ENCODE assay signal across 9 mouse cellular contexts in genomic region chr7:44604619-44605018, GRCm38 (mm10). TPM values are rescaled to one million over a fixed set of nuclear protein-coding genes. Genes with fewer than 3 reads are reported as not detected.
DNase-seq lines count a peak whose midpoint lies in the region; ATAC-seq and TF ChIP-seq lines count a peak whose summit lies in the region.
"Had no signal": no experiment of that assay in that cellular context is flagged by ENCODE, and none has a peak within 500 bp of the region (broad histone marks: within the 10 kb centered on the region; RNA-seq: fewer than 3 reads in every experiment).

No protein-coding gene starts in this region.

- H3K4me3 ChIP-seq in layer of hippocampus, adult 2 months, result no peak overlapping the region
- H3K4me3 ChIP-seq in forebrain, embryonic 12.5 days (replicated peaks), result peak overlapping the region; percentile 34
- peak overlapping the region; percentile 34 for H3K4me3 ChIP-seq in limb, embryonic 12.5 days (replicated peaks)
- peak overlapping the region; percentile 25 for H3K4me3 ChIP-seq in neural tube, embryonic 15.5 days (replicated peaks)

- ATAC-seq in forebrain, embryonic 12.5 days (ENCODE audit: low FRiP score), result no peak
- no peak for ATAC-seq in limb, embryonic 12.5 days (ENCODE audit: insufficient number of reproducible peaks, insufficient read depth, low FRiP score, low TSS enrichment, low read depth)
- peak; percentile 21 for ATAC-seq in neural tube, embryonic 15.5 days (ENCODE audit: low FRiP score)

- peak overlapping the region; percentile 91 for H3K27ac ChIP-seq in layer of hippocampus, adult 2 months
- H3K27ac ChIP-seq in forebrain, embryonic 12.5 days, result no peak overlapping the region
- no peak overlapping the region for H3K27ac ChIP-seq in limb, embryonic 12.5 days
- no peak overlapping the region for H3K27ac ChIP-seq in neural tube, embryonic 15.5 days (replicated peaks)

- H3K4me2 ChIP-seq in forebrain, embryonic 12.5 days, result peak overlapping the region; percentile 54
- peak overlapping the region; percentile 55 for H3K4me2 ChIP-seq in limb, embryonic 12.5 days
- H3K4me2 ChIP-seq in neural tube, embryonic 15.5 days, result peak overlapping the region; percentile 57

- 0% methylated on average over 8 of the region's 8 CpGs for WGBS in forebrain, embryonic 12.5 days
- WGBS in limb, embryonic 12.5 days, result 2% methylated on average over 8 of the region's 8 CpGs
- WGBS in neural tube, embryonic 15.5 days, result under 1% methylated on average over 8 of the region's 8 CpGs

- no peaks in the 10 kb centered on the region for H3K36me3 ChIP-seq in forebrain, embryonic 12.5 days (replicated peaks)
- H3K36me3 ChIP-seq in limb, embryonic 12.5 days, result no peaks in the 10 kb centered on the region
- H3K36me3 ChIP-seq in neural tube, embryonic 15.5 days, result no peaks in the 10 kb centered on the region

- peak overlapping the region; percentile 33 for H3K9ac ChIP-seq in forebrain, embryonic 12.5 days
- no peak overlapping the region for H3K9ac ChIP-seq in limb, embryonic 12.5 days (replicated peaks)
- H3K9ac ChIP-seq in neural tube, embryonic 15.5 days (replicated peaks), result no peak overlapping the region

- peaks cover 89% of the 10 kb centered on the region for H3K27me3 ChIP-seq in forebrain, embryonic 12.5 days
- peaks cover 95% of the 10 kb centered on the region for H3K27me3 ChIP-seq in limb, embryonic 12.5 days
- peaks cover 53% of the 10 kb centered on the region for H3K27me3 ChIP-seq in neural tube, embryonic 15.5 days (replicated peaks)

- H3K9me3 ChIP-seq in forebrain, embryonic 12.5 days, result no peaks in the 10 kb centered on the region
- H3K9me3 ChIP-seq in limb, embryonic 12.5 days, result no peaks in the 10 kb centered on the region
- H3K9me3 ChIP-seq in neural tube, embryonic 15.5 days (replicated peaks), result no peaks in the 10 kb centered on the region

- no peak for TF ChIP-seq CTCF in layer of hippocampus, adult 2 months (conservative IDR thresholded peaks at IDR 0.05)

- peaks cover 37% of the 10 kb centered on the region for H3K4me1 ChIP-seq in forebrain, embryonic 12.5 days
- peaks cover 26% of the 10 kb centered on the region for H3K4me1 ChIP-seq in limb, embryonic 12.5 days (replicated peaks)
- H3K4me1 ChIP-seq in neural tube, embryonic 15.5 days, result peaks cover 23% of the 10 kb centered on the region; the same call in 1 of the 2 replicates

- DNase-seq in layer of hippocampus, adult 2 months (ENCODE audit: low spot score in 2 of 2), result no peak
- no peak for DNase-seq in layer of hippocampus, postnatal 10 days (ENCODE audit: low spot score in 2 of 2)
- no peak for DNase-seq in right cerebral cortex, postnatal 25 days
- DNase-seq in adrenal gland, postnatal 36 days, result no peak
- DNase-seq in cerebellum, adult 11 months, result no peak

RNA-seq across cellular contexts. Expression of gene Kcnc3, which starts 14.2 kb away (rescaled TPM):
- 100 to 1,000 TPM; 184 to 186 TPM for total RNA-seq in layer of hippocampus, adult 2 months (2021)
- total RNA-seq in layer of hippocampus, postnatal 10 days (2021), result 100 to 1,000 TPM in 1 of 2 experiments, 10 to 100 TPM in 1; 93.0 to 106 TPM
- polyA plus RNA-seq in forebrain, embryonic 12.5 days (2016; fragmentation: Nextera tagmentation; extraction: Ambion mirVana), result 1.7 and 1.9 TPM in 2 replicates
- 0.37 and 0.49 TPM in 2 replicates for polyA plus RNA-seq in limb, embryonic 12.5 days (2016; fragmentation: Nextera tagmentation; extraction: Ambion mirVana)
- polyA plus RNA-seq in neural tube, embryonic 15.5 days (2015; fragmentation: Nextera tagmentation; extraction: Ambion mirVana), result 7.2 and 8.0 TPM in 2 replicates
- total RNA-seq in adrenal gland, postnatal 36 days (2021), result 1 to 10 TPM; 2.6 to 3.9 TPM
- total RNA-seq: MEL had no signal

RNA-seq across cellular contexts. Expression of gene Napsa, which starts 32.4 kb away (rescaled TPM):
- not detected for total RNA-seq in layer of hippocampus, adult 2 months (2021)
- total RNA-seq in layer of hippocampus, postnatal 10 days (2021), result under 1 TPM in 1 of 2 experiments, not detected in 1; 0.98 TPM
- polyA plus RNA-seq in forebrain, embryonic 12.5 days (2016; fragmentation: Nextera tagmentation; extraction: Ambion mirVana), result 0.38 and 0.51 TPM in 2 replicates
- 0.83 and 1.4 TPM in 2 replicates for polyA plus RNA-seq in limb, embryonic 12.5 days (2016; fragmentation: Nextera tagmentation; extraction: Ambion mirVana)
- 1.1 and 4.9 TPM in 2 replicates for polyA plus RNA-seq in neural tube, embryonic 15.5 days (2015; fragmentation: Nextera tagmentation; extraction: Ambion mirVana)
- under 1 TPM; 0.40 to 0.89 TPM for total RNA-seq in adrenal gland, postnatal 36 days (2021)
- total RNA-seq: MEL had no signal

RNA-seq across cellular contexts. Expression of gene Nr1h2, which starts 50.9 kb away (rescaled TPM):
- 10 to 100 TPM; 58.2 to 66.7 TPM for total RNA-seq in layer of hippocampus, adult 2 months (2021)
- 10 to 100 TPM; 58.3 to 67.3 TPM for total RNA-seq in layer of hippocampus, postnatal 10 days (2021)
- polyA plus RNA-seq in forebrain, embryonic 12.5 days (2016; fragmentation: Nextera tagmentation; extraction: Ambion mirVana), result 72.7 and 73.5 TPM in 2 replicates
- 70.7 and 72.0 TPM in 2 replicates for polyA plus RNA-seq in limb, embryonic 12.5 days (2016; fragmentation: Nextera tagmentation; extraction: Ambion mirVana)
- polyA plus RNA-seq in neural tube, embryonic 15.5 days (2015; fragmentation: Nextera tagmentation; extraction: Ambion mirVana), result 54.0 and 62.0 TPM in 2 replicates
- 100 to 1,000 TPM in 1 of 2 experiments, 10 to 100 TPM in 1; 98.5 to 113 TPM for total RNA-seq in adrenal gland, postnatal 36 days (2021)

RNA-seq across cellular contexts. Expression of gene Pold1, which starts 56.0 kb away (rescaled TPM):
- 10 to 100 TPM in 1 of 2 experiments, 1 to 10 TPM in 1; 9.0 to 10.5 TPM for total RNA-seq in layer of hippocampus, adult 2 months (2021)
- total RNA-seq in layer of hippocampus, postnatal 10 days (2021), result 10 to 100 TPM; 10.3 to 13.6 TPM
- 111 and 126 TPM in 2 replicates for polyA plus RNA-seq in forebrain, embryonic 12.5 days (2016; fragmentation: Nextera tagmentation; extraction: Ambion mirVana)
- 132 and 140 TPM in 2 replicates for polyA plus RNA-seq in limb, embryonic 12.5 days (2016; fragmentation: Nextera tagmentation; extraction: Ambion mirVana)
- polyA plus RNA-seq in neural tube, embryonic 15.5 days (2015; fragmentation: Nextera tagmentation; extraction: Ambion mirVana), result 18.8 and 38.9 TPM in 2 replicates
- 10 to 100 TPM; 12.6 to 17.0 TPM for total RNA-seq in adrenal gland, postnatal 36 days (2021)

Comparison
In these comparisons a context has a peak if more than half of its experiments do, and no peak if none do; other contexts are left out.
1. RNA of gene Kcnc3, which starts 14.2 kb away (total RNA-seq): 184 to 186 TPM in layer of hippocampus, adult 2 months and 93.0 to 106 TPM in layer of hippocampus, postnatal 10 days; 2.6 to 3.9 TPM in adrenal gland, postnatal 36 days; every median in the first group is over 10 times any median in the second.
2. Peak in every context shown above with its lines, with median percentiles within 50 percentile points of each other: H3K4me2 ChIP-seq.